Mouse (Mus musculus) cerebellum, adult 11 months (tissue): ENCODE data around the gene BC049352.

Source experiments
- DNase-seq: peaks from one replicate; pipeline ENCODE4 v3.0.0; 2022

The BC049352 gene

GRCm38 (mm10) chr9:45181770-45182169, at the start of gene BC049352:
Gene BC049352 (plus strand): TSS chr9:45182007.
- DNase-seq = no peak

DNA sequence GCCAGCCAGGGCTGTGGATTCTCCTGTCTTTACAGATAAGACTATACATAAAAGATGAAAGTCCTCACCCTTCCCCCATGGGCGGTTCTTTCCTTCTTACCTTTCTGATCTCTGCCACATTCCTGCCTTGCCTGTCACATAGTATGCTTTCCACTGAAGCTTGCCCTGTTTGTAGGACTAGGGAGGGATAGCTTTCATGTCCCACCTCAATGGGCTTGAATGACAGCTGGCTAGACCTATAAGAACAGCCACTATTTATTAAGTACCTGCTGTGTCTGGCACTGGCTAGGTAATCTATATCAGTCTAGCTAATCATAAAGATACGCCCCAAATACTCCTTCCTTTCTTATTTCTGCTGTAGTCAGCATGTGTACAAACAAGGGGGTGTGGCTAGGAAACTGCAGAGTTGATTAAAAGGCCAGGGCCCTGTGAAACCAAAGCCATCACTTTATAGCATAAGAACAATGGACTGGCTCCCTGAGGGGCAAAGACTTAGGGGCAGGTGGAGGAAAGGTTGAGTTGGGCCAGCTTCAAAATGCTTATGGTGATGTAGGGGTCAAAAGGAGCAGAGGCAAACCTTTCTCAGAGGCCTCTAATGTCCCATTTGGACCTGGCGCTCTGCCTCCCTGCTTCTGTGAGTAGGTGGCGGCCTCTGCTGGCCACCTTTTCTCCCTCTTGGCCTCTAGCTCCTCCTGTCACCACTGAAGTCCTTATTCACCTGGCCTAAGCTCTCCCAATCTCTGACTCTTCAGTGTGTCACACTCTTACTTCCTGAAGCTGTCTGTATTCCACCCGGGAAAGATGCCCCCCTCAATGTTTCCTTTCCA, 48.1 kb upstream of the BC049352 start:
- peak; percentile 77 for DNase-seq

DNA sequence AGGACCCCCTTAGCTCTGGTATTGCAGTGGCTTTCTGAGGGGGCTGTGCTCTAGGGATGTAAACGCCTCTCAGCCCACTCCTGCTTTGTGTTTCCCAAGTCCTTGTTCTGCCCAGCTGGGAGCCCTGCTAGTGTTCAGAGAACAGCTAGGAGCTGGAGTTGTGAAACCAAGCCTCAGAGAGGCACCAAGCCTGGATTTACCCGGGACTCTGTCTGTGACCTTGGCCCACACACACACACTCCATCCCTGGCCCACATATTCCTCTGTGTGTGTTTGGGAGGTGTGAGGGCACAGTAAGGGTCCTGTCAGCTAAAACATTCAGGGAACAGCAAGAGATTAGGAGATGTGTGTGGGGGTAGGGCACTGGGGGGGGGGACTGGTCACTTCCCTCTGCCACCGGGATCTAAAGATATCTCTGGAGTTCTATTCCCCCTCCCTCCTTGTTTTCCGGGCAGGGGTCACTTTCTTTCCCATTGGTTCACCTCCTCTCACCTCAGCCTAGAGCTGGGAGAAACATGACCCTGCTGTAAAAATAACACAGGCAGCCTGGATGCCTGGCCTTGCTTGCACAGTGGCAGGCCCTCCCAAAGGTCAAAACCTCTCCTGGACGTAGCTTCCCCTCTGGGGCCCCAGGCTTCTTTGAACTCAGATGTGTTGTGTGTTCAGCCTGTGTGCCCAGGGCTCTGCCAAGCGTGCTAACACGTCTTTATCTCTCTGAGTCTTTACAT, 45.2 kb upstream of the BC049352 start:
- DNase-seq = no peak

GRCm38 (mm10) chr9:45138191-45139032, 43.4 kb upstream of the BC049352 start, which contains the start of gene Scn4b:
Gene Scn4b (plus strand): TSS chr9:45138395.
- no peak for DNase-seq

- no peak for DNase-seq
These were observed 42.7 kb upstream of the BC049352 start for GRCm38 (mm10) chr9:45139082-45139481.

GRCm38 (mm10) chr9:45140945-45141344, 40.9 kb upstream of the BC049352 start:
- DNase-seq = no peak

GRCm38 (mm10) chr9:45142686-45143085, 39.1 kb upstream of the BC049352 start:
- DNase-seq = no peak

DNA sequence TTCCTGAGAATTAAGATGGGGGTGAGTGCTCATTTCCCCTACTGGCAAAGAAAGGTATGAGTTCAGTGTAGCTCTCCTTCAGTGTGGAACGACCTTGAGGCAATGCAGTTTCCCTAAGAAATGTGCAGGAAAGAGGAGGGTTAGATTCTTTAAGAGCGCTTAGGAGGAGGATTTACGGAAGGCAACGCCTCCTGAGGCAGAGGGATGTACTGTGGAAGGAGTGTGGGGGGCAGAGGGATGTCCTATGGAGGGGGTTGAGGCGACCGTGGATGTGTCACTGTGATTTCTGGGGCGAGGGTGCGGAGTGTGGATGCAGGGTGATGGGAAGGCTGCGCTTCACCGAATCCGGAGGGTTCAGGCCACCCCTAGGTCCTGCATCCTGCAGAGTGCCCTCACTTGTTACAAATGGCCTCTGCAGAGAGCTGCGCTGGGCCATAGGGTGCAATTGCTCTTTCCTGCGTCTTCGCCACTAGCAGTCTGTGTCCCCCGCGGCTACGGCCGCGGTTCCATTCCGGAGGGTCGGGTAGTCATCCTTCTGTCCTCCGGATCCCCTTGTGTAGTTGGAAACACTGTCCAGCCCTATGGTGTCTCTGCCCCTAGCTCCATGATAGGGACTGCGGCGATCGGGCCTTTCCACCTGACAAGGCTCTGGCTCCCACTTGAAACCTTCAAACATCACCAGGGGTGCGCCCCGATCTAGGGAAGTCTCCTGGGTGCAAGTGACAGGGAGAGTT, 36.1 kb upstream of the BC049352 start:
- DNase-seq = peak; percentile 37

- peak; percentile 71 for DNase-seq
These were observed 35.6 kb upstream of the BC049352 start for GRCm38 (mm10) chr9:45146267-45146597.

DNA sequence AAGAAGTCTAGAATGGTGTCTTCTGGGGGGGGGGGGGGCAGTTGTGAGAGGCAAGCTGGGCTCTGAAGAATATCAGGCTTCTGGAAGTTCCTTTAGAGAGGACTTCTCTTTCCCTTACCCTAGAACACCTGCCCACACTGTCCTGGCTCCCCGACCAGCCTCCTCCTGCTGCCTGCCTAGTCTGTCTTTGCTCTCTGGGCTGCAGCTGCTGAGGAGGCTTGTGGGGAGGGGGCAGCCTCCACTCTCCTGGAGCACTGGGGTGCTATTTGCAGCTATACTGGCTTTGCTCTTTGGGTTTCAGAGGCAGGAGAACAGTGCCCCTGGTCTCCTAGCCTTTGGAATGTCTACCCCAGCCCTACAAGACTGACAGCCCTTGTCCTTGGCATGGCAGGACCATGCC, 30.9 kb upstream of the BC049352 start:
- DNase-seq = no peak

DNA sequence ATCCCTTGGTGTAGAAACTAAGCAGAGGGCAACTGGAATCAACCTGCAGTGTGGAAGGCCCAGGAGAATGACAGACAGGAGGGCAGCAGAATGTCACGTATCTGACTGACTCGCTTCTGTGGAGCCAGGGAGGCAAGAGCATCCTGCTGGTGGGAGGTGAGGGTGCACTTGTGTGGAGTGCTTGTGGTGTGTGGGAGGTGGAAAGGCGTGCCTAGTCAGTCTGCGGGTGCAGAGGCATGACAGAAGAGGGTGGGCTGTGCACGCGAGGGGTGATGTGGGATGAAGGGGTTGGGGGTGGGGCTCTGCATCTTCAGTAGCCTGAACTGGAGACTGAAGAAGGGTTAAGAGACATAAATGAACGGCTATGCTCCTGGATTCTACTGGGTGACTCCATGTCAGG, 28.4 kb upstream of the BC049352 start:
- DNase-seq = no peak

DNA sequence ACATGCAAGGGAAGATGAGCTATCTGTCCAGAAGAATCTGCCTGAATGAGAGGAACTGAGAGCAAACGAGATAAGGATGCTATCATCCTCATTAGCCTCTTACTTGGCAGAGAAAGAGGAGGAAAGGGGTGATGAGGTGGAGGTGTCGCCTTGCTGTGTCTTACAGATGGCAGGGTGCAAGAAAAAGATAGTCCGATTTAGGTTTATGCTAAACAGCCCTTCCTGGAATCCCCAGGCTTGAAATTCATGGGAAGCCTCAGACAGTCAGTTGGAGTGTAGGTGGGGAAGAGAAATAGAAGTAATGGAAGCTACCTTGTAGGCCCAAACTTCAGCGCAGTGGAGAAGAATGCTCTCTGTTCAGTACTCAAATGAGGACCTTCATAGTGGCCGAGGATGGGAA, 13.9 kb upstream of the BC049352 start:
- no peak for DNase-seq

GRCm38 (mm10) chr9:45170150-45170549, 11.7 kb upstream of the BC049352 start:
- DNase-seq = no peak

DNA sequence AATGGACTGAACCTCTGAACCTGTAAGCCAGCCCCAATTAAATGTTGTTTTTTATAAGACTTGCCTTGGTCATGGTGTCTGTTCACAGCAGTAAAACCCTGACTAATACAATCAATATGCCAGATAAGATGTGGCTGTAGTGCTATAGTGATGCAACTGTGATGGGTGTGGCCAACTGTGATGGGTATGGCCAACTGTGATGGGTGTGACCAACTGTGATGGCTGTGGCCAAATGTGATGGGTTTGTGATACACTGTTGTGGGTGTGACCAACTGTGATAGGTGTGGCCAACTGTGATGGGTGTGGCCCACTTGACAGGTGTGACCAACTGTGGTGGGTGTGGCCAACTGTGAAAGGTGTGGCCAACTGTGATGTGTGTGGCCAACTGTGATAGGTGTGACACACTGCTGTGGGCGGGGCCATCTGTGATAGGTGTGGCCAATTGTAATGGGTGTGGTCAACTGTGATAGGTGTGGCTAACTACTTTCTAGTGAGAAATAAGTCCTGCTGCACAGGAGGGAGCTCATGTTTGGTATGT, 10.7 kb upstream of the BC049352 start:
- DNase-seq = no peak

DNA sequence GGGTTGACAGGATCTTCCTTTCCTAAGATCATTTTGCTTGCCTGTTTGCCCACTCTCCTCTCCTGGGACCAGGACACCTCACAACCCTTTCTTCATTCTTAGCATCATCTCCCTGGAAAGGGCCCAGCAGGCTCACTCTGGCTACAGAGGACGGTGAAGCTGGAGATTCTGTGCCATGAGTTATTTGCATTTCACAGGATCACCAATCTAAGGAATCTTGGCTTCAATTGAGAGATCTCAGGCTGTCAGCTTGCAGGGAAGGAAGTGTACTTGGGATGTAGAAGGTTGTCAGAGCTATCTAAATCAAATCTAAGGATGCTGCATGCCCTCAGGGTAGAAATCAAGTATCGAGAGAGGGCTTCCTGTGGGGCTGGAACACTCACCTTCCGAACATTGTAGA, 8.3 kb upstream of the BC049352 start:
- DNase-seq = no peak

DNA sequence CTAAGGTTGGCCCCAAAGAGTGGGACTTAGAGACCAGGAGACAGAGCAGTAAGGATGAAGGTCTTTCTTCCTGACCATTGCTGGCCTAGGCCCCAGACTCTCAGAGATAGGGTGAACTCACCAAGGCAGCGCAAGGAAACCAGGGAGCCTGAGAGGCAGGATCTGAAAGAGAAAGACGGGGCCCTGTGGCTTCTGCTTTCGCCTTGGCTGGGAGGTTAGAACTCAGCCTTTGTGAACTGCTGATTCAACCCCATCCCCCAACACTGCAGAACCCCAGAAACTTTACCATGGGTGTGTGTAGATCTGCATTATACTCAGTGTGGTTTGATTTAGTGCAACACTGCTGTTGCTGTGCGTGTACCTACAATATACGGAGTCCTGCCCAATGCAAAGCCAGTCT, 2.5 kb upstream of the BC049352 start:
- DNase-seq = no peak

- no peak for DNase-seq
These were observed 714 bp downstream of the BC049352 start for GRCm38 (mm10) chr9:45182521-45182920.

DNA sequence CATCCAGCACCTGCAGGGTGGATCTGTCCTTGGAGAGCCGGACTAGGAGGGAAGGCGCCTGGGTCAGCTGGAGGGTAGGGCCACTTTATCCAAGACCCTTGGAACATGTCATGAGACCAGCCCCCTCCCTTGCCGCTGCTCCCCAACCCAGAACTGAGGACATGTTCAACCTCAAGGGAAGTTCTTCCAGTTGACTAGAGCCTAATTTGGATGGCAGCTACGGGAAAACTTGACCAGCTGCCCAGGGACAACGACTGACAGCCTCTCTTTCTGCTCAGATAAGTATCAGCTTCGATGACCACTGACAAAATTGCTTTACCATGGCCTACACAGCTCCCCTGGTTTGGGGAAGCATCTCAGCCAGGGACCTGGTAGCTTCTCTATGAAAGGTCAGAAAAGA, 1.5 kb downstream of the BC049352 start:
- DNase-seq = peak; percentile 4

- DNase-seq = no peak
These were observed 3.4 kb downstream of the BC049352 start for GRCm38 (mm10) chr9:45185250-45185649.

DNA sequence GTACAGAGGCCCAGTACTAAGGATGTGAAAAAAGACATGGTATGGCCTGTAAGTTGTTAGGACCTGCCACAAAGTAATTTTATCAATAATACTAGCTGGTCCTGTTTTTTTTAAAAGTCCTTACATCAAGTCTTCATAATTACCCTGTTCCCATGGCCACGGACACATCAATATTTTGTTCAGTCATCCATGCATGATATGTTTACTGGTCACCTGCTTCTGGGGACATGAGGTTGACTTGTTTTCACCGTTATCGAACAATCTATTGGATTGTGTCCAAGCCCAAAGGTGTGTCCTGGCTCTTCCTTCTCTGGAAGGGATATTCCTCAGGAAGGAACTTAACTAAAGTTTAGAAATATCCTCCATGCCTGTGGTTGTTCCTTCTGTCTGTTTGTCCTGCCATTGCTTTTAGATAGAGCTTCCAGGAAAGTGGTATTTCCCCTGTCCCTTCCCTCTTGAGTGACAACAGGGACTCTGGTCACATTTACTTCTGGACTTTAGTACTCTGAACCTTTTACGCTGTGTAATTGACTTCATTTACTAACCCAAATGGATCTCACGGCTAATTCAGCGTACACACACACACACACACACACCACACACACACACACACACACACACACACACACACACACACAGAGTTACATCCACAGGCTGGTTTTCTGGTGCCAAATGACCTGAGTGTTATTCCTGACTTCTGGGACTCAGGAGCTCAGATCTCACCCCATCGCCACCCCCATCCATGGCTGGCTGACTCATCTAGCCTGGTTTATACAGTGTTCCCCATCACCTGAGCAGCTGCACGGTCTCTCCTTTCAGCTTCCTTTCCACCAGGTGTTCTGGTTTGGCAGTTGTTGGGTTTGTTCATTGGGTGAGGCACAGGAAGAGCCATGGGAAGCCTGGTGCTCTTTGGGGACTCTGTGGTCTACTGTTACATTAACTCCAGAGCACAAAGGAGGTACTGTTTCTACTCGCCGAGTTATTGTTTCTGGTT, 7.1 kb downstream of the BC049352 start:
- no peak for DNase-seq

- no peak for DNase-seq
These were observed 7.9 kb downstream of the BC049352 start for GRCm38 (mm10) chr9:45189661-45190174.
